Mouse (Mus musculus) cortical plate, adult 2 months (tissue): ENCODE data around the gene Ppm1l.

ENCODE experiments used
- CTCF ChIP-seq: fragments of 200-500 bp; IDR thresholded peaks from 2 replicates; pipeline ENCODE4 v1.5.1; 2011; ENCODE audit warnings: mild to moderate bottlenecking, control low read depth, low read length; ENCODE audit not compliant: insufficient read depth; ENCODE audit errors: extremely low read depth
- POLR2A ChIP-seq: fragments of 200-500 bp; IDR thresholded peaks from 2 replicates; pipeline ENCODE4 v1.6.1; 2011; ENCODE audit warnings: mild to moderate bottlenecking, low read length, control low read depth; ENCODE audit not compliant: insufficient read depth; ENCODE audit errors: extremely low read depth

GRCm38 (mm10) chr3:69274018-69274663 is 42.5 kb upstream of the Ppm1l start:
- TF ChIP-seq CTCF (no peak), POLR2A (no peak)
